Mouse (Mus musculus): ENCODE data around the gene Cpeb3. TPM values are rescaled to one million over a fixed set of nuclear protein-coding genes. Genes with fewer than 3 reads are reported as not detected.

The Cpeb3 gene
- polyA plus RNA-seq, 1 experiment, result 2.6 TPM

GRCm38 (mm10) chr19:37013461-37013860, 194.9 kb downstream of the Cpeb3 start:
- Histone ChIP-seq H3ac (ENCODE audit: control insufficient read depth, insufficient read length) (no peak overlapping the region), H3K4me3 (no peak overlapping the region), H3K36me3 (ENCODE audit: control insufficient read depth, insufficient read depth) (peaks cover 41% of the 10 kb centered on the region), H3K27me3 (ENCODE audit: control insufficient read depth, insufficient read depth, insufficient read length) (no peaks in the 10 kb centered on the region), H3K4me2 (ENCODE audit: low read depth) (no peak overlapping the region), H3K79me2 (ENCODE audit: control insufficient read depth, insufficient read depth) (no peaks in the 10 kb centered on the region)
- TF ChIP-seq MYOG (IDR thresholded peaks at IDR 0.05; ENCODE audit: control insufficient read depth in 1 of 3, insufficient read depth in 1 of 3, insufficient read length in 2 of 3, low read depth in 2 of 3) (no peak), TCF12 (IDR thresholded peaks at IDR 0.05; ENCODE audit: insufficient read depth, poor library complexity, severe bottlenecking) (no peak), CEBPB (IDR thresholded peaks at IDR 0.05; ENCODE audit: insufficient read depth, poor library complexity, severe bottlenecking) (no peak), REST (IDR thresholded peaks at IDR 0.05; ENCODE audit: insufficient read depth, insufficient read length) (no peak)

- Histone ChIP-seq H3K79me2 (ENCODE audit: control insufficient read depth, insufficient read depth) (no peaks in the 10 kb centered on the region), H3ac (ENCODE audit: control insufficient read depth, insufficient read length) (no peak overlapping the region), H3K4me2 (ENCODE audit: low read depth) (no peak overlapping the region), H3K27me3 (ENCODE audit: control insufficient read depth, insufficient read depth, insufficient read length) (no peaks in the 10 kb centered on the region), H3K4me3 (no peak overlapping the region), H3K36me3 (ENCODE audit: control insufficient read depth, insufficient read depth) (peaks cover 60% of the 10 kb centered on the region)
- TF ChIP-seq POLR2AphosphoS2 (IDR thresholded peaks at IDR 0.05; ENCODE audit: insufficient read length, low read depth) (no peak), TCF3 (IDR thresholded peaks at IDR 0.05; ENCODE audit: insufficient read length, low read depth) (no peak), REST (IDR thresholded peaks at IDR 0.05; ENCODE audit: insufficient read depth, insufficient read length) (no peak), MAX (IDR thresholded peaks at IDR 0.05; ENCODE audit: low read depth) (no peak), CEBPB (IDR thresholded peaks at IDR 0.05; ENCODE audit: insufficient read depth, poor library complexity, severe bottlenecking) (no peak), TCF12 (IDR thresholded peaks at IDR 0.05; ENCODE audit: insufficient read depth, poor library complexity, severe bottlenecking) (no peak), MYOD1 (IDR thresholded peaks at IDR 0.05; ENCODE audit: control insufficient read depth in 1 of 3, insufficient read length in 2 of 3, low read depth in 2 of 3) (no peak), POLR2A (IDR thresholded peaks at IDR 0.05; ENCODE audit: insufficient read length, low read depth) (no peak), MYOG (IDR thresholded peaks at IDR 0.05; ENCODE audit: control insufficient read depth in 1 of 3, insufficient read depth in 1 of 3, insufficient read length in 2 of 3, low read depth in 2 of 3) (no peak), E2F4 (IDR thresholded peaks at IDR 0.05; ENCODE audit: insufficient read depth) (no peak)
Observed at GRCm38 (mm10) chr19:37009878-37010281, 198.5 kb downstream of the Cpeb3 start.

- TF ChIP-seq POLR2A (IDR thresholded peaks at IDR 0.05; ENCODE audit: insufficient read length, low read depth) (no peak), REST (IDR thresholded peaks at IDR 0.05; ENCODE audit: insufficient read depth, insufficient read length) (no peak), MYOG (IDR thresholded peaks at IDR 0.05; ENCODE audit: control insufficient read depth in 1 of 3, insufficient read depth in 1 of 3, insufficient read length in 2 of 3, low read depth in 2 of 3) (no peak), CEBPB (IDR thresholded peaks at IDR 0.05; ENCODE audit: insufficient read depth, poor library complexity, severe bottlenecking) (no peak), SRF (IDR thresholded peaks at IDR 0.05; ENCODE audit: control insufficient read depth, insufficient read length, low read depth) (no peak), E2F4 (IDR thresholded peaks at IDR 0.05; ENCODE audit: insufficient read depth) (no peak)
Observed at GRCm38 (mm10) chr19:37004557-37004956, 203.8 kb downstream of the Cpeb3 start.

More at GRCm38 (mm10) chr19:37004557-37004956, 203.8 kb downstream of the Cpeb3 start:
- no peak overlapping the region for H3ac ChIP-seq (ENCODE audit: control insufficient read depth, insufficient read length)
- no peak overlapping the region for H3K4me3 ChIP-seq
- peaks cover 68% of the 10 kb centered on the region for H3K36me3 ChIP-seq (ENCODE audit: control insufficient read depth, insufficient read depth)
- H3K4me2 ChIP-seq (ENCODE audit: low read depth), result no peak overlapping the region
- no peaks in the 10 kb centered on the region for H3K79me2 ChIP-seq (ENCODE audit: control insufficient read depth, insufficient read depth)
- no peaks in the 10 kb centered on the region for H3K27me3 ChIP-seq (ENCODE audit: control insufficient read depth, insufficient read depth, insufficient read length)

Other genes with a start within 250 kb of the Cpeb3 start
- gene March5, start 1.1 kb downstream of the Cpeb3 start, polyA plus RNA-seq (2012; fragmentation: generic; extraction: Trizol), result 73.5 TPM
- 12.0 TPM for gene Ide, start 129.3 kb upstream of the Cpeb3 start, polyA plus RNA-seq (2012; fragmentation: generic; extraction: Trizol)
- 4.1 TPM for gene Kif11, start 167.8 kb upstream of the Cpeb3 start, polyA plus RNA-seq (2012; fragmentation: generic; extraction: Trizol)
- 0.44 TPM for gene Hhex, start 226.2 kb upstream of the Cpeb3 start, polyA plus RNA-seq (2012; fragmentation: generic; extraction: Trizol)